Mouse (Mus musculus): ENCODE data around the gene Tmprss4. TPM values are rescaled to one million over a fixed set of nuclear protein-coding genes. Genes with fewer than 3 reads are reported as not detected.

Tmprss4 gene
- total and polyA plus RNA-seq, 2 experiments from 2014 or later = 0.11 TPM; not detected in 1

DNA sequence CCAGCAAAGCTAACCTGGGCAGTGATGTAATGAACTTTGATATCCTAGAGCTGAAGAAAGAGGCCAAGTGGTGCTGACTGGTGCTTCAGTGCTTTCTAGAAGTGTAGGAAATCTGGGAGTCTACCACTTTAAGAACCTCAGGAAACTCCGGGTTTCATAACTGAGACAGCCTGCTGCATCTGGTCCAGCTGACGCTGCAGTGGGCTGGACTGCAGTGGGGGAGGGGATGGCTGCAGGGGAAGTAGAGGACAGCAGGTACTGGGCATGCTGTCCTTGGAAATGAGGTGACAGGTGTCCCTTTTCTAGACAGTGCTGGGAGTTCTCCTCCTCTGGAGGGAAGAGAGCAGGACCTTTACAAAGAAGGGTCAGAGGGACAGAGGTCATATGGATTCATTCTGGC, 22.1 kb downstream of the Tmprss4 start, which contains the start of gene BC049352:
Gene BC049352, plus strand, starts transcription at position 238 of the 400 bp plus-strand sequence.
- no peak within 1 kb of the TSS for H3K9ac ChIP-seq (replicated peaks; ENCODE audit: low read length, poor library complexity, severe bottlenecking)
- H3K36me3 ChIP-seq (ENCODE audit: insufficient read depth, low read length) = no peaks in the 10 kb centered on the region
- WGBS = 30% methylated on average over 2 of the region's 2 CpGs
- DNase-seq (ENCODE audit: low spot score) (no peak), ATAC-seq (ENCODE audit: low FRiP score) (no peak)
- no peaks in the 10 kb centered on the region for H3K4me1 ChIP-seq (ENCODE audit: insufficient read depth, low read length)
- H3K27me3 ChIP-seq (ENCODE audit: insufficient read depth, low read length) = no peaks in the 10 kb centered on the region
- H3K4me3 ChIP-seq (ENCODE audit: low read depth, low read length) = no peak within 1 kb of the TSS
- TF ChIP-seq CTCF (IDR thresholded peaks at IDR 0.05) = no peak
- no peak within 1 kb of the TSS for H3K4me2 ChIP-seq (ENCODE audit: low read depth, low read length, poor library complexity, severe bottlenecking)
- no peak within 1 kb of the TSS for H3K27ac ChIP-seq (ENCODE audit: low read depth, low read length)
- H3K9me3 ChIP-seq (ENCODE audit: low read length) = no peaks in the 10 kb centered on the region

DNA sequence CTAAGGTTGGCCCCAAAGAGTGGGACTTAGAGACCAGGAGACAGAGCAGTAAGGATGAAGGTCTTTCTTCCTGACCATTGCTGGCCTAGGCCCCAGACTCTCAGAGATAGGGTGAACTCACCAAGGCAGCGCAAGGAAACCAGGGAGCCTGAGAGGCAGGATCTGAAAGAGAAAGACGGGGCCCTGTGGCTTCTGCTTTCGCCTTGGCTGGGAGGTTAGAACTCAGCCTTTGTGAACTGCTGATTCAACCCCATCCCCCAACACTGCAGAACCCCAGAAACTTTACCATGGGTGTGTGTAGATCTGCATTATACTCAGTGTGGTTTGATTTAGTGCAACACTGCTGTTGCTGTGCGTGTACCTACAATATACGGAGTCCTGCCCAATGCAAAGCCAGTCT, 24.6 kb downstream of the Tmprss4 start:
- Histone ChIP-seq H3K27me3 (ENCODE audit: insufficient read depth, low read length) (no peaks in the 10 kb centered on the region), H3K9ac (replicated peaks; ENCODE audit: low read length, poor library complexity, severe bottlenecking) (no peak overlapping the region), H3K4me3 (ENCODE audit: low read depth, low read length) (no peak overlapping the region), H3K4me1 (ENCODE audit: insufficient read depth, low read length) (no peaks in the 10 kb centered on the region), H3K36me3 (ENCODE audit: insufficient read depth, low read length) (no peaks in the 10 kb centered on the region), H3K4me2 (ENCODE audit: low read depth, low read length, poor library complexity, severe bottlenecking) (no peak overlapping the region), H3K27ac (ENCODE audit: low read depth, low read length) (no peak overlapping the region), H3K9me3 (ENCODE audit: low read length) (no peaks in the 10 kb centered on the region)
- DNase-seq (ENCODE audit: low spot score) (no peak), ATAC-seq (ENCODE audit: low FRiP score) (no peak)
- TF ChIP-seq CTCF (IDR thresholded peaks at IDR 0.05) = no peak
- 93% methylated on average over 5 of the region's 5 CpGs for WGBS

DNA sequence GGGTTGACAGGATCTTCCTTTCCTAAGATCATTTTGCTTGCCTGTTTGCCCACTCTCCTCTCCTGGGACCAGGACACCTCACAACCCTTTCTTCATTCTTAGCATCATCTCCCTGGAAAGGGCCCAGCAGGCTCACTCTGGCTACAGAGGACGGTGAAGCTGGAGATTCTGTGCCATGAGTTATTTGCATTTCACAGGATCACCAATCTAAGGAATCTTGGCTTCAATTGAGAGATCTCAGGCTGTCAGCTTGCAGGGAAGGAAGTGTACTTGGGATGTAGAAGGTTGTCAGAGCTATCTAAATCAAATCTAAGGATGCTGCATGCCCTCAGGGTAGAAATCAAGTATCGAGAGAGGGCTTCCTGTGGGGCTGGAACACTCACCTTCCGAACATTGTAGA, 30.4 kb downstream of the Tmprss4 start:
- TF ChIP-seq CTCF (IDR thresholded peaks at IDR 0.05) = no peak
- H3K9ac ChIP-seq (replicated peaks; ENCODE audit: low read length, poor library complexity, severe bottlenecking) = no peak overlapping the region
- H3K4me2 ChIP-seq (ENCODE audit: low read depth, low read length, poor library complexity, severe bottlenecking) = no peak overlapping the region
- H3K27me3 ChIP-seq (ENCODE audit: insufficient read depth, low read length) = no peaks in the 10 kb centered on the region
- H3K4me1 ChIP-seq (ENCODE audit: insufficient read depth, low read length) = no peaks in the 10 kb centered on the region
- no peaks in the 10 kb centered on the region for H3K36me3 ChIP-seq (ENCODE audit: insufficient read depth, low read length)
- H3K9me3 ChIP-seq (ENCODE audit: low read length) = no peaks in the 10 kb centered on the region
- no peak overlapping the region for H3K27ac ChIP-seq (ENCODE audit: low read depth, low read length)
- 63% methylated on average over 3 of the region's 3 CpGs for WGBS
- DNase-seq (ENCODE audit: low spot score) = no peak
- H3K4me3 ChIP-seq (ENCODE audit: low read depth, low read length) = no peak overlapping the region
- ATAC-seq (ENCODE audit: low FRiP score) = no peak

DNA sequence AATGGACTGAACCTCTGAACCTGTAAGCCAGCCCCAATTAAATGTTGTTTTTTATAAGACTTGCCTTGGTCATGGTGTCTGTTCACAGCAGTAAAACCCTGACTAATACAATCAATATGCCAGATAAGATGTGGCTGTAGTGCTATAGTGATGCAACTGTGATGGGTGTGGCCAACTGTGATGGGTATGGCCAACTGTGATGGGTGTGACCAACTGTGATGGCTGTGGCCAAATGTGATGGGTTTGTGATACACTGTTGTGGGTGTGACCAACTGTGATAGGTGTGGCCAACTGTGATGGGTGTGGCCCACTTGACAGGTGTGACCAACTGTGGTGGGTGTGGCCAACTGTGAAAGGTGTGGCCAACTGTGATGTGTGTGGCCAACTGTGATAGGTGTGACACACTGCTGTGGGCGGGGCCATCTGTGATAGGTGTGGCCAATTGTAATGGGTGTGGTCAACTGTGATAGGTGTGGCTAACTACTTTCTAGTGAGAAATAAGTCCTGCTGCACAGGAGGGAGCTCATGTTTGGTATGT, 32.8 kb downstream of the Tmprss4 start:
- DNase-seq (ENCODE audit: low spot score) (no peak), ATAC-seq (ENCODE audit: low FRiP score) (no peak)
- no peaks in the 10 kb centered on the region for H3K9me3 ChIP-seq (ENCODE audit: low read length)
- TF ChIP-seq CTCF (IDR thresholded peaks at IDR 0.05) = no peak
- H3K27ac ChIP-seq (ENCODE audit: low read depth, low read length) = no peak overlapping the region
- WGBS = 64% methylated on average over 1 of the region's 1 CpGs
- no peaks in the 10 kb centered on the region for H3K4me1 ChIP-seq (ENCODE audit: insufficient read depth, low read length)
- H3K4me2 ChIP-seq (ENCODE audit: low read depth, low read length, poor library complexity, severe bottlenecking) = no peak overlapping the region
- no peaks in the 10 kb centered on the region for H3K27me3 ChIP-seq (ENCODE audit: insufficient read depth, low read length)
- H3K9ac ChIP-seq (replicated peaks; ENCODE audit: low read length, poor library complexity, severe bottlenecking) = no peak overlapping the region
- H3K36me3 ChIP-seq (ENCODE audit: insufficient read depth, low read length) = no peaks in the 10 kb centered on the region
- no peak overlapping the region for H3K4me3 ChIP-seq (ENCODE audit: low read depth, low read length)

DNA sequence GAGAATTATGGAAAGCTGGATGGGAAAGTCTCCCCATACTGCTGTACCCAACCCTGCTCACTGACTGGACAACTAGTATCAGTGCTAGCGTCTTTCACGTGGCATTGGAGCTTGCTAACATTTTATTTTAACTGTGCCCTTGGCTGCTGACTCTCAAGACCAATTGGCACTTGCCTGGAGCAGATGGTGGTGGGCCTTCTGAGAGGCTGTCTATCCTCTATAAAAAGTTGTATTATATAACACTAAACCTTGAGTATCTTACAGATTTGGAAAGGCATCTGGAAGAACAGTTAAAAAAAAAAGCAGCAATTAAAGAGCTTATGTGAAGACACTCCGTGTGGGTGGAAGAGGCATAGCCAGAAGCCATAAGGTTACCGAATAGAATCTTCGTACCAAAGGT, 33.7 kb downstream of the Tmprss4 start:
- H3K36me3 ChIP-seq (ENCODE audit: insufficient read depth, low read length) = no peaks in the 10 kb centered on the region
- no peak overlapping the region for H3K4me2 ChIP-seq (ENCODE audit: low read depth, low read length, poor library complexity, severe bottlenecking)
- no peaks in the 10 kb centered on the region for H3K9me3 ChIP-seq (ENCODE audit: low read length)
- no peaks in the 10 kb centered on the region for H3K27me3 ChIP-seq (ENCODE audit: insufficient read depth, low read length)
- WGBS = 91% methylated on average over 5 of the region's 5 CpGs
- ATAC-seq (ENCODE audit: low FRiP score) (no peak), DNase-seq (ENCODE audit: low spot score) (no peak)
- no peak overlapping the region for H3K27ac ChIP-seq (ENCODE audit: low read depth, low read length)
- TF ChIP-seq CTCF (IDR thresholded peaks at IDR 0.05) = no peak
- no peak overlapping the region for H3K4me3 ChIP-seq (ENCODE audit: low read depth, low read length)
- H3K9ac ChIP-seq (replicated peaks; ENCODE audit: low read length, poor library complexity, severe bottlenecking) = no peak overlapping the region
- no peaks in the 10 kb centered on the region for H3K4me1 ChIP-seq (ENCODE audit: insufficient read depth, low read length)

DNA sequence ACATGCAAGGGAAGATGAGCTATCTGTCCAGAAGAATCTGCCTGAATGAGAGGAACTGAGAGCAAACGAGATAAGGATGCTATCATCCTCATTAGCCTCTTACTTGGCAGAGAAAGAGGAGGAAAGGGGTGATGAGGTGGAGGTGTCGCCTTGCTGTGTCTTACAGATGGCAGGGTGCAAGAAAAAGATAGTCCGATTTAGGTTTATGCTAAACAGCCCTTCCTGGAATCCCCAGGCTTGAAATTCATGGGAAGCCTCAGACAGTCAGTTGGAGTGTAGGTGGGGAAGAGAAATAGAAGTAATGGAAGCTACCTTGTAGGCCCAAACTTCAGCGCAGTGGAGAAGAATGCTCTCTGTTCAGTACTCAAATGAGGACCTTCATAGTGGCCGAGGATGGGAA, 36.0 kb downstream of the Tmprss4 start:
- 80% methylated on average over 5 of the region's 5 CpGs for WGBS
- no peak for ATAC-seq (ENCODE audit: low FRiP score)
- H3K9me3 ChIP-seq (ENCODE audit: low read length) = no peaks in the 10 kb centered on the region
- no peaks in the 10 kb centered on the region for H3K27me3 ChIP-seq (ENCODE audit: insufficient read depth, low read length)
- no peak overlapping the region for H3K4me3 ChIP-seq (ENCODE audit: low read depth, low read length)
- no peak overlapping the region for H3K4me2 ChIP-seq (ENCODE audit: low read depth, low read length, poor library complexity, severe bottlenecking)
- no peak for DNase-seq (ENCODE audit: low spot score)
- no peak overlapping the region for H3K27ac ChIP-seq (ENCODE audit: low read depth, low read length)
- H3K4me1 ChIP-seq (ENCODE audit: insufficient read depth, low read length) = no peaks in the 10 kb centered on the region
- no peak for TF ChIP-seq CTCF (IDR thresholded peaks at IDR 0.05)
- no peak overlapping the region for H3K9ac ChIP-seq (replicated peaks; ENCODE audit: low read length, poor library complexity, severe bottlenecking)
- H3K36me3 ChIP-seq (ENCODE audit: insufficient read depth, low read length) = no peaks in the 10 kb centered on the region
